Mouse (Mus musculus) limb, embryonic 10.5 days (tissue): ENCODE data around the gene Tlr2. TPM values are rescaled to one million over a fixed set of nuclear protein-coding genes. Genes with fewer than 3 reads are reported as not detected.
"Not testable (repeated sequence)": the region's sequence is repeated elsewhere in the genome, so short reads cannot be mapped to it uniquely, and the experiment has no call there.

Source experiments
- DNase-seq: peaks from one replicate; pipeline ENCODE4 v3.0.0-alpha.2; 2017; ENCODE audit warnings: low spot score
- H3K27ac ChIP-seq: fragments of 300-500 bp; sonication (generic); 2 replicates; pipeline ENCODE4 v1.5.1; 2016; ENCODE audit warnings: mild to moderate bottlenecking
- H3K27me3 ChIP-seq: fragments of 300-500 bp; sonication (generic); 2 replicates; pipeline ENCODE4 v1.6.1; 2016; ENCODE audit warnings: low read depth, mild to moderate bottlenecking; ENCODE audit not compliant: poor library complexity, severe bottlenecking
- H3K36me3 ChIP-seq: fragments of 300-500 bp; sonication (generic); 2 replicates; pipeline ENCODE4 v1.6.1; 2016; ENCODE audit warnings: mild to moderate bottlenecking, moderate library complexity
- H3K4me1 ChIP-seq: fragments of 300-500 bp; sonication (generic); 2 replicates; pipeline ENCODE4 v1.6.1; 2016
- H3K4me3 ChIP-seq: fragments of 300-500 bp; sonication (generic); 2 replicates; pipeline ENCODE4 v1.5.1; 2016; ENCODE audit warnings: mild to moderate bottlenecking, moderate library complexity
- H3K9me3 ChIP-seq: fragments of 300-500 bp; sonication (generic); replicated peaks from 2 replicates; pipeline ENCODE4 v1.6.1; 2016; ENCODE audit warnings: mild to moderate bottlenecking
- WGBS: fragments of 180-500 bp; shearing (Covaris S2); methylation state at CpG from one replicate; pipeline ENCODE4 v1.1.7; 2016; 5-methylcytosine and 5-hydroxymethylcytosine counted together
- polyA plus RNA-seq: library from polyadenylated mRNA; unstranded; fragments of >200 nt; fragmentation: Nextera tagmentation; extraction: Ambion mirVana; gene quantifications from 2 replicates; pipeline ENCODE4 v1.2.1, GENCODE M21; 2016

The Tlr2 gene
- polyA plus RNA-seq: 0.74 and 1.2 TPM in 2 replicates

DNA sequence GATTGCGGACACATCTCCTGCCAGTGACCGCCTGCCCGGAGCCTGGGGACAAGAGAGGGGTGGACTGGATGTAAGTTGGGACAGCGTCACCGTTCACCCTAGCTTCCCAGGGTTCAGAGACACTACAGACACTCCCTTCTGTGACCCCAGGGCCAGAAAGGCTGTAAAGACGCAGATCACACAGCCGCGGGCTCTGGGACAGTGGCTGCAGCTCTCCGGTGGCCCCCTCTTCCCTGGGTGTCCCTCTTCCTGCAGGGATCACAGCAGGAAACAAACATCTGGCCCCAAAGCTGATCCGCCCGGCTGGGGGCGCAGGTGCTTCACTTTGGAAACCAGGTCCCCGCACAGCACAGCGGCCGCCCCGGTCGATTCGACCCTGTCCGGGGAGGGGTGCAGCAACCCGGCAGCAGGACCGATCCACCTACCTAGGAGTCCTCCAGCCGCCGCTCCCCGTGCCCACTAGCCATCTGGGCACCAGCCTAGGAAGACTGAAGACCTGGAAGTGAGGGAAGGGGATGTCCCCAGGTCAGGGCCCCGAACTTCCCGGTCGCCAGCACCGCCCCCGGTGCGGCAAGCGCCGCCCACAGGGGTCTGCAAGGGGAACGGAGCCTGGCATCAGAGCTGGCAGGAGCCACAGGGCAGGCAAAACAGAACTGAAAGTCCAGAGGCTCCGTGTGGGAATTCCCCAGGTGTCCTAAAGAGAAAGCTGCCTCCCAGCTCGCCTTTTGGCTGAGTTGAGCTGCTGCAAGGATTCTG is at the start of gene Tlr2:
Tlr2 (minus strand) TSS at position 673 of the 756 bp plus-strand sequence.
- H3K36me3 ChIP-seq: no peaks in the 10 kb centered on the region
- peaks cover 11% of the 10 kb centered on the region for H3K4me1 ChIP-seq
- WGBS: under 1% methylated on average over 35 of the region's 35 CpGs
- H3K4me3 ChIP-seq: peak within 1 kb of the TSS; percentile 77
- peak within 1 kb of the TSS; percentile 84 for H3K27ac ChIP-seq
- H3K27me3 ChIP-seq: peaks cover 26% of the 10 kb centered on the region
- DNase-seq: peak; percentile 76
- no peaks in the 10 kb centered on the region for H3K9me3 ChIP-seq

DNA sequence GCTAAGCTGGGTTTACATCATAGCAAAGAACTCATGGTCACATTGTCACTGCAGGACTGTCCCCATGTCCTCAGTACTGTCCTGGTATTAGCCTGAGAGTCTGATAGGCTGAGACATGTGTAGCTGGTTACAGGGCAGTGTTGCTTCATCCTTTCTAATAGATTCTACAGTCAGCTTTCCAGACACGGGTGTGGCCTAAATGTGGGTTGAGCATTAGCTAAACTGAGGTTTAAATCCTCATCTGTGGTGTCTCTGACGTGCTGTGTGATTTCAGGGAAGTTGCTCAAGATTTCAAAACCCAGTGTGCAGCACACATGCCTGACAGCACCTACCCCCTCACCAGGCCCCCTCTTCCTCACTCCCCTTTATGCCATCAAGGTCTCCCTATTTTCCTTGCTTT is 43.6 kb upstream of the Tlr2 start:
- no peak for DNase-seq
- H3K27ac ChIP-seq: no peak overlapping the region
- 84% methylated on average over 2 of the region's 2 CpGs for WGBS
- peaks cover 7% of the 10 kb centered on the region; the same call in 1 of the 2 replicates for H3K4me1 ChIP-seq
- no peaks in the 10 kb centered on the region for H3K9me3 ChIP-seq
- no peaks in the 10 kb centered on the region for H3K27me3 ChIP-seq
- no peak overlapping the region for H3K4me3 ChIP-seq
- H3K36me3 ChIP-seq: no peaks in the 10 kb centered on the region

DNA sequence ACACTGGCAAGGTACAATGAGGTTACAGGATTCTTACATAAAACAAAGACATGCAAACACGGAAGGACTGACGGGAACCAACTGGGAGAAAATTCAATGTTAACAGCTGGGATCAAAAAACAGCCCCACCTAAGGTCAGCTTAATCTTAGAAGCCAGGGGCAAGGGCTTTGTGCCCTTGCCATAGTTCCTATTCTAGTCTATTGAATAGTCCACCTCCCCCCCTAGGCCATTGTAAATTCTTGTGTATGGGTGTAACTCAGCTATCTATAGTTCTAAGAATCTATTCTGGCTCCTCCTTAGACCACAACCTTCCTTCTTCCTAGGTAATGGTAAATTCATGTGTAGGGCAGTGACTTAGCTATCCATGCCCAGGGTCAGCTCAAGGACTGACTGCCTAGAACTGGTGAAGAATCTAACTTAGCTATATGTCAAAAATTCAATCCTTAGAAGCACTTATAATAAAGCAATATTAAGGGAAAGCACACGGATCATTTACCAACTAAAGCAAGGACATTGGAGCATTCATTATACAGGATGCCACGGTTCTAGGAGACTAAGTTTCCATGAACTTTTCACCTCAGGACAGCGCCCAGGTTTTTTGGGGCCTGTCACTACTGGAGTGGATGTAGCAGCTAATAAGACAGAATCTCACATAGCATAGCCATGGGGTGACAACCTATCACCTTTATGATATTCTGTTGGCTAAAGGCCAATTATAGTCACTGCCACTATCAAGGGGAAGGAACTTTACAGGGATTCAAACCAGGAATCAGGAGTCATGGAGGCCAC is 37.9 kb upstream of the Tlr2 start:
- H3K36me3 ChIP-seq, H3K9me3 ChIP-seq, H3K4me3 ChIP-seq, H3K27ac ChIP-seq, H3K27me3 ChIP-seq, DNase-seq, H3K4me1 ChIP-seq: not testable (repeated sequence)
- 89% methylated on average over 5 of the region's 5 CpGs for WGBS

DNA sequence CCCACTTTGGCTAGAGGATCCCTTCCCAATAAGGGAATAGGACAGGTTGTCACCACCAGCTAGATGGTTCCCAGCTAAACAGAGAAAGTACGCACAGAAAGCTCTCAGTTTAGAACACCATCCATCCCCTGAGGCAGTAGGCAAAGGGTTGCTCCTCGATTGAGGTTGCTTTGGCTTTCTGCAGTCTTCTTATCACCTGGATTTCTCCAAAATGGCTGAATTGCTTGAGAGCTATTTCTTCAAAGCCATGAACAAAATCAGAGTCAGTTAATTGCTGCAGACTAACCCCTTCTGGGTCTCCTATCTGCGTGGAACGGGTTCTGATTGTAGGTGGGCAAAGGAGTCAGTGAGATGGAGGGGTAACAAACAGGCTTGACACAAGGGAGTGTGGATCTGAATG is 37.2 kb upstream of the Tlr2 start:
- WGBS: 94% methylated on average over 4 of the region's 4 CpGs
- DNase-seq: no peak
- no peak overlapping the region for H3K4me3 ChIP-seq
- H3K4me1 ChIP-seq: no peaks in the 10 kb centered on the region
- H3K27me3 ChIP-seq: no peaks in the 10 kb centered on the region
- H3K9me3 ChIP-seq: no peaks in the 10 kb centered on the region
- H3K36me3 ChIP-seq: no peaks in the 10 kb centered on the region
- no peak overlapping the region for H3K27ac ChIP-seq

DNA sequence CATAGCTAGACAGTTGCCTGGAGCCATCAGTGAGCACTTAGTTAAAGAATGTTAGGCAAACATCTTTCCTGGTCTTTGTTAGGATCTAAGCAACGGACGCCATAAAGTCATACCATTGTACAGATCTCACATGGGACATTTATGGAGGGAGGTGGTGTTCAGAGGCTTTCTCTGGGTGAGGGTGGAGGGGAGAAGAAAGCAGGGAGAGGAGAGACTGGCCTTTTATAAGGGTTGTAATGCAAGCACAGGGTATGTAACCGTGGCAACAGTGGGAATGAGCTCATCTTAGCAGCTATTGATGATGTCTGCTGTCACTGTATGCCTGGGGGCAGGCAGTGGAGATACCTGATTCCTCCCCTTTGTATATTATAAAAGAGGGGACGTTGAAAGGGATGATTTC is 34.7 kb upstream of the Tlr2 start:
- no peak overlapping the region for H3K4me3 ChIP-seq
- H3K36me3 ChIP-seq: no peaks in the 10 kb centered on the region
- no peak overlapping the region for H3K27ac ChIP-seq
- DNase-seq: no peak
- 81% methylated on average over 4 of the region's 4 CpGs for WGBS
- no peaks in the 10 kb centered on the region for H3K4me1 ChIP-seq
- H3K27me3 ChIP-seq: no peaks in the 10 kb centered on the region
- H3K9me3 ChIP-seq: no peaks in the 10 kb centered on the region

DNA sequence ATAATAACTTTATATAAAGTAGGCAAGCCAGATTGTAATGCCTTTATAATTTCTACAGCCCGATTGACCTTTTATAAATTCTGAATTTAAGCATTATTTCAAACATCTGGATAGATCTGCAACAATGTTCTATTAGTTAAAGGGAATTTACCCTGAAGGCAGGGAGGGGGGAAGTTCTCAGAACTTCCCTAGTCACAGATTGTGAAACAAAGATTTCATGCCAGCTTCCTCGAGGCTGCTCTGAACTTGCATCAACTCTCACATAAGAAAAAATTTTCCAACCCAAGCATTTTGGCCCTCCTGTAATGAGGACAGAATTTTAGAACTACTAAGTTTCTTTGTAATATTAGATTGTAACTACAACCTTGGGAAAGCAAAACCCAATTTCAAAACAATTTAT is 33.5 kb upstream of the Tlr2 start:
- not testable (repeated sequence) for H3K9me3 ChIP-seq, H3K27ac ChIP-seq, DNase-seq, H3K4me1 ChIP-seq, H3K4me3 ChIP-seq, H3K36me3 ChIP-seq, H3K27me3 ChIP-seq
- 95% methylated on average over 2 of the region's 2 CpGs for WGBS

DNA sequence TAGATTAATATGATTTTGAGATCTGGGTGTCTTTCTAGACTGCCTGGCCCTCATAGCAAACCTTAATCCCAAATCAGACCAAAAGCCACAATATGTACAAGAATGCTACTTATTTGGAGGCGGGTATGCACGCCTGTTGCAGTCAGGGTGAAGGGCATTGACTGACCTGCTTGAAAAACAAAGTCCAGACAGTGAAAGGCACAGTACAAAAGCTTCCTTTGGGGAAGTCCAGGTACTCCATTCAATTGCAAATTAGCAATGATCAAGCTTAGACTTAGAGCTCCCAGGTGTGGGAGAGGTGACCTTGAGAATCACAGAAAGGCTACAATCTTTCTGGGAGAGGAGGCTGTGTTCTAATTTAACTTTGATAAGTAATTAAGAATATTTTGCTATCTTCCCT is 31.3 kb upstream of the Tlr2 start:
- H3K4me3 ChIP-seq, H3K36me3 ChIP-seq, H3K27ac ChIP-seq, H3K9me3 ChIP-seq, H3K4me1 ChIP-seq, H3K27me3 ChIP-seq, DNase-seq: not testable (repeated sequence)
- WGBS: 82% methylated on average over 2 of the region's 2 CpGs

DNA sequence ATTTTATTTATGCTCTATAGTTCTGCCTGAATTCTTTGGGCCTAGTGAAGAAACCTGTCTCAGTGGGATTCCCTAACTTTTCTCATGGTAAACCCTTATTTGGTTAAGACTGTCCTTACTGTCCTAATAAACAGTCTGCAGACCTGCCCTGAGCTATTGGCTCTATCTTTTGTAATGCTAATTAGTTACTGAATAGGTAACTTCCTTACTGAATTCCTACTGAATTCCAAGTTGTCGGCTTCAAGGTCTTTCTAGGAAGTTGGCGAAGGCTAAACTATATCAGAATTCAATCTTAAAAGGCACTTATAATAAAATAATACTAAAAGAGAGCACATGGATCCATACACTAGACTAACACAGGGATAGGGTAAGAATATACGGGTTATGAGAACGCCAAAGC is 30.4 kb upstream of the Tlr2 start:
- not testable (repeated sequence) for H3K9me3 ChIP-seq, H3K27me3 ChIP-seq, DNase-seq, H3K4me3 ChIP-seq, H3K36me3 ChIP-seq, H3K27ac ChIP-seq, H3K4me1 ChIP-seq
- 95% methylated on average over 4 of the region's 4 CpGs for WGBS

DNA sequence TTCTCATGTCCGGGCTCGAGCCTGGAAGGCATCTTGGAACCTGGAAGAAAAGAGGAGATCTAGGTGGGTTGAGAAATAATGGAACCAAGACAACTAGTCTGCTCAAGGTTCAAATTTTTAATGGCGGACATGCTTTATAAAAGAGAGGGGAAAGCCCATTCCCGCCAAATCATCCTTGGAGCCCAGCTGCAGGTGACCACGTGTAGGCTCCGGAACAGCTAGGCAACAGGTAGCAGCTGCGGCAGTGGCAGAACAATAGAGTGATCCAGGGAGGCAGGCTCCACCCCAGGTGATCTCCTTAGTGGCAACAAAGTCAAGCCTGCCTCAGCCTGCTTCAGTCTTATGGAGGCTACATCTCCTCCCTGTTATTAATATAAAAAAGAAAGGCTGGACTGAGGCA is 30.0 kb upstream of the Tlr2 start:
- not testable (repeated sequence) for H3K27me3 ChIP-seq, H3K9me3 ChIP-seq, H3K4me1 ChIP-seq, H3K27ac ChIP-seq, H3K4me3 ChIP-seq, DNase-seq, H3K36me3 ChIP-seq
- WGBS: 91% methylated on average over 7 of the region's 7 CpGs

DNA sequence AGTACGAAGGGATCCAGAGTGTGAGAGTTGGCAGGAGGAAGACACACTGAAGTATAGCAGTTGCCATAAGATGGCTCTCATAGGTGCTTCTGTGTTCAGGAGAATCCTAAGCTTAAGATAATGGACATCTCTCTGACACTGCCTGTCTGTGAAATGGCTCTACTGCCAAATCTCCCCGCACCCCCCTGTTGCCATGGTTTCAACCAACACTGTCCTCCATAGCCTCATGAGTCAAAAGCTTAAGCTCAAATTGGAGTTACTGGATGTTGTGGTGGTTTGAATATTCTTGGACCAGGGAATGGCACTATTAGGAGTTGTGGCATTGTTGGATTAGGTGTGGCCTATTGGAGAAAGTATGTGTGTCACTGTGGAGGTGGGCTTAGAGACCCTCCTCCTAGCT is 28.2 kb upstream of the Tlr2 start:
- WGBS: 94% methylated on average over 2 of the region's 2 CpGs
- DNase-seq: no peak
- Histone ChIP-seq H3K4me1 (no peaks in the 10 kb centered on the region), H3K9me3 (no peaks in the 10 kb centered on the region), H3K36me3 (no peaks in the 10 kb centered on the region), H3K27me3 (no peaks in the 10 kb centered on the region), H3K27ac (no peak overlapping the region), H3K4me3 (no peak overlapping the region)

DNA sequence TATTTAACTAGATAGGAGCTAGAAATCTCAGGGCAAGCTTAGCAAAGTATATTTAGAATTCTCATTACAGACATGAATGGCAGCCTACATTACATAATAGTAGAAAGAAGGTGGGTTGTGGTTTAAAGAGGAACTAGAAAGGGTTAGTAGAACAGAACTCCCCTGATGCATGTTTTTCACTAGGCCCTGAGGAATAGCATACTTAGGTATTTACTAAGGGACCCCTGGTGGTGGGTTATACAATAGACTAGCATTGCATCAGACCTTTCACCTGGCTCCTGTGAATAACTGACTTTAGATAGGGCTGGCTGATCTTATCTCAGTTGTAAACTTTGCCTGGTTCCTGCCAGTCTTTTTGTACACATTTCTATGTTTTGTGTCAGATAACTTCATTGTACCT is 25.5 kb upstream of the Tlr2 start:
- H3K9me3 ChIP-seq, H3K4me3 ChIP-seq, H3K27ac ChIP-seq, DNase-seq, H3K27me3 ChIP-seq, H3K36me3 ChIP-seq, H3K4me1 ChIP-seq: not testable (repeated sequence)

DNA sequence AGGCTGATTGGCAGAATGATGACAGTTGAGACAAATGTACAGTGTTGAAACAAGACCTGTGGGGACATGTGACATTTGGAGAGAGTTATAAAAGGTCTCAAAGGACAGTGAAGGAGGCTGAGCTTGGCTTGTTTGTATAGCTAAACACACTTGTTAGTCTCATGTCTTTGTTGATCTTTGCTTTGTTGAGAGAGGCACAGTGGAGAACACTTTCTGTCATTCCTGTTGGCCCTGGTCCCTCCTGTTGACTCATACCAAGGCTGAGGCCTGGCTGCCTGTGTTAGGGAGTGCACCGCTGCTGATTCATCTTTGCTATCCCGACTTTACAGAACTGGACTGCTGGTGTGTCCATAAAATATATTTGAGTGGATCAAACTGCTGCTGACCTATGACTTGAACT is 23.6 kb upstream of the Tlr2 start:
- 85% methylated on average over 2 of the region's 2 CpGs for WGBS
- Histone ChIP-seq H3K27me3 (no peaks in the 10 kb centered on the region), H3K9me3 (no peaks in the 10 kb centered on the region), H3K4me1 (peaks cover 6% of the 10 kb centered on the region), H3K36me3 (no peaks in the 10 kb centered on the region), H3K27ac (no peak overlapping the region), H3K4me3 (no peak overlapping the region)
- DNase-seq: no peak

DNA sequence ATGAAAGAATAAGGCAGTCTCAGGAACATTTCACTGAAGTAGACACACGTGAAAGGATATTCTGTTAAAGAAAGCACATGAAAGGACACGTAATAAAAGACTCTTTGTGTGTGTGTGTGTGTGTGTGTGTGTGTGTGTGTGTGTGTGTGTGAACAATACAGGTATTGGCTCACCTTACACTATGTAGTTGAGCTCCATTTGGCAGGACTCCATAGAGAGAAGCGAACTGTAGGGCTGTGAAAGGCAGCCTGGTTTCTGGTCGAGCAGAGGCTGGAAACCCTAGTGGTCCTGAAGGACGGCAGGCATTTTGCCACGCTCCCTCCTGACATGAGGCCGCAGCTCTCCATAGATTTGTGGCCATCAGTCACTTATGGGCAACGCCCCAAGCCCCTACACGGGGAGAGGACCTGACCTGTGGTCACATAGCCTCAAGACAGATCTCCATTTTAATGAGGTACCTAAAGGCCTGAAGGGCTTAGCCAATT is 22.5 kb upstream of the Tlr2 start:
- Histone ChIP-seq H3K27ac (no peak overlapping the region), H3K27me3 (no peaks in the 10 kb centered on the region), H3K4me3 (no peak overlapping the region), H3K4me1 (peaks cover 6% of the 10 kb centered on the region), H3K36me3 (no peaks in the 10 kb centered on the region), H3K9me3 (no peaks in the 10 kb centered on the region)
- WGBS: 87% methylated on average over 9 of the region's 9 CpGs
- peak; percentile 26 for DNase-seq
